Mouse (Mus musculus) limb, embryonic 12.5 days (tissue): Measurements from ENCODE around the gene E2f8. TPM values are rescaled to one million over a fixed set of nuclear protein-coding genes. Genes with fewer than 3 reads are reported as not detected.

Experiments
- ATAC-seq: fragments of 200-750 bp; cut with Nextera tagmentation; 2 replicates; pipeline ENCODE4 v1.8.0; 2017; ENCODE audit warnings: low read depth, moderate TSS enrichment; ENCODE audit not compliant: insufficient number of reproducible peaks, insufficient read depth, low FRiP score, low TSS enrichment
- H3K27ac ChIP-seq: fragments of 300-500 bp; sonication (generic); 2 replicates; pipeline ENCODE4 v1.5.1; 2016; ENCODE audit warnings: mild to moderate bottlenecking, moderate library complexity
- H3K27me3 ChIP-seq: fragments of 300-500 bp; sonication (generic); 2 replicates; pipeline ENCODE4 v1.6.1; 2016; ENCODE audit warnings: mild to moderate bottlenecking, moderate library complexity
- H3K36me3 ChIP-seq: fragments of 300-500 bp; sonication (generic); 2 replicates; pipeline ENCODE4 v1.6.1; 2016; ENCODE audit warnings: mild to moderate bottlenecking, moderate library complexity
- H3K4me1 ChIP-seq: fragments of 300-500 bp; sonication (generic); replicated peaks from 2 replicates; pipeline ENCODE4 v1.6.1; 2016
- H3K4me2 ChIP-seq: fragments of 300-500 bp; sonication (generic); 2 replicates; pipeline ENCODE4 v1.6.1; 2016; ENCODE audit warnings: mild to moderate bottlenecking, moderate library complexity
- H3K4me3 ChIP-seq: fragments of 300-500 bp; sonication (generic); replicated peaks from 2 replicates; pipeline ENCODE4 v1.5.1; 2016; ENCODE audit warnings: mild to moderate bottlenecking
- H3K9ac ChIP-seq: fragments of 300-500 bp; sonication (generic); replicated peaks from 2 replicates; pipeline ENCODE4 v1.6.1; 2016; ENCODE audit warnings: mild to moderate bottlenecking, moderate library complexity
- H3K9me3 ChIP-seq: fragments of 300-500 bp; sonication (generic); 2 replicates; pipeline ENCODE4 v1.6.1; 2016; ENCODE audit warnings: mild to moderate bottlenecking, moderate library complexity
- whole genome bisulfite sequencing: fragments of 180-500 bp; shearing (Covaris S2); methylation state at CpG from one replicate; pipeline ENCODE4 v1.1.7; 2016; 5-methylcytosine and 5-hydroxymethylcytosine counted together
- polyA plus RNA-seq: library from polyadenylated mRNA; unstranded; fragments of >200 nt; fragmentation: Nextera tagmentation; extraction: Ambion mirVana; gene quantifications from 2 replicates; pipeline ENCODE4 v1.2.1, GENCODE M21; 2016

E2f8 gene
- polyA plus RNA-seq, 1 experiment from 2014 or later: 13.7 TPM

GRCm38 (mm10) chr7:48875096-48875495 is 6.3 kb downstream of the E2f8 start:
- Histone ChIP-seq H3K9ac (no peak overlapping the region), H3K9me3 (no peaks in the 10 kb centered on the region), H3K27me3 (no peaks in the 10 kb centered on the region), H3K4me2 (no peak overlapping the region), H3K36me3 (peaks cover 76% of the 10 kb centered on the region), H3K4me3 (no peak overlapping the region), H3K27ac (no peak overlapping the region), H3K4me1 (peaks cover 19% of the 10 kb centered on the region)
- no peak for ATAC-seq
- WGBS: 89% methylated on average over 14 of the region's 14 CpGs

- no peaks in the 10 kb centered on the region for H3K27me3 ChIP-seq
- H3K4me2 ChIP-seq: no peak overlapping the region
- H3K4me3 ChIP-seq: no peak overlapping the region
- ATAC-seq: no peak
- no peaks in the 10 kb centered on the region for H3K4me1 ChIP-seq
- no peaks in the 10 kb centered on the region for H3K9me3 ChIP-seq
- no peak overlapping the region for H3K9ac ChIP-seq
- H3K27ac ChIP-seq: no peak overlapping the region
- H3K36me3 ChIP-seq: peaks cover 98% of the 10 kb centered on the region
- WGBS: 90% methylated on average over 11 of the region's 11 CpGs
Measured at GRCm38 (mm10) chr7:48871292-48871691, 10.1 kb downstream of the E2f8 start.

- WGBS: 92% methylated on average over 21 of the region's 21 CpGs
- H3K9me3 ChIP-seq: no peaks in the 10 kb centered on the region
- no peaks in the 10 kb centered on the region for H3K27me3 ChIP-seq
- H3K4me1 ChIP-seq: no peaks in the 10 kb centered on the region
- ATAC-seq: no peak
- peaks cover 99% of the 10 kb centered on the region for H3K36me3 ChIP-seq
- H3K27ac ChIP-seq: no peak overlapping the region
- H3K4me3 ChIP-seq: no peak overlapping the region
- H3K9ac ChIP-seq: no peak overlapping the region
- H3K4me2 ChIP-seq: no peak overlapping the region
Measured at GRCm38 (mm10) chr7:48870579-48871180, 10.7 kb downstream of the E2f8 start.

- peaks cover 99% of the 10 kb centered on the region for H3K36me3 ChIP-seq
- H3K27me3 ChIP-seq: no peaks in the 10 kb centered on the region
- no peak overlapping the region for H3K9ac ChIP-seq
- ATAC-seq: no peak
- no peak overlapping the region for H3K27ac ChIP-seq
- 84% methylated on average over 6 of the region's 6 CpGs for WGBS
- H3K9me3 ChIP-seq: no peaks in the 10 kb centered on the region
- no peak overlapping the region for H3K4me3 ChIP-seq
- H3K4me2 ChIP-seq: no peak overlapping the region
- H3K4me1 ChIP-seq: no peaks in the 10 kb centered on the region
Measured at GRCm38 (mm10) chr7:48870144-48870543, 11.3 kb downstream of the E2f8 start.

- H3K36me3 ChIP-seq: peaks cover 75% of the 10 kb centered on the region
- H3K9ac ChIP-seq: no peak overlapping the region
- no peaks in the 10 kb centered on the region for H3K27me3 ChIP-seq
- no peak overlapping the region for H3K27ac ChIP-seq
- no peak for ATAC-seq
- no peaks in the 10 kb centered on the region for H3K9me3 ChIP-seq
- H3K4me3 ChIP-seq: no peak overlapping the region
- 96% methylated on average over 18 of the region's 18 CpGs for WGBS
- no peaks in the 10 kb centered on the region for H3K4me1 ChIP-seq
- no peak overlapping the region for H3K4me2 ChIP-seq
Measured at GRCm38 (mm10) chr7:48867576-48867975, 13.8 kb downstream of the E2f8 start.

- no peak overlapping the region for H3K4me2 ChIP-seq
- H3K4me1 ChIP-seq: no peaks in the 10 kb centered on the region
- WGBS: 90% methylated on average over 9 of the region's 9 CpGs
- H3K9ac ChIP-seq: no peak overlapping the region
- H3K27ac ChIP-seq: no peak overlapping the region
- H3K36me3 ChIP-seq: peaks cover 48% of the 10 kb centered on the region
- no peak for ATAC-seq
- H3K4me3 ChIP-seq: no peak overlapping the region
- H3K27me3 ChIP-seq: no peaks in the 10 kb centered on the region
- H3K9me3 ChIP-seq: no peaks in the 10 kb centered on the region
Measured at GRCm38 (mm10) chr7:48864671-48865458, 16.5 kb downstream of the E2f8 start.

- no peaks in the 10 kb centered on the region for H3K9me3 ChIP-seq
- H3K4me3 ChIP-seq: no peak overlapping the region
- no peak overlapping the region for H3K4me2 ChIP-seq
- no peaks in the 10 kb centered on the region for H3K4me1 ChIP-seq
- ATAC-seq: no peak
- H3K36me3 ChIP-seq: peaks cover 42% of the 10 kb centered on the region
- H3K27ac ChIP-seq: no peak overlapping the region
- H3K9ac ChIP-seq: no peak overlapping the region
- no peaks in the 10 kb centered on the region for H3K27me3 ChIP-seq
Measured at GRCm38 (mm10) chr7:48864199-48864598, 17.2 kb downstream of the E2f8 start.

- Histone ChIP-seq H3K4me1 (no peaks in the 10 kb centered on the region), H3K4me2 (no peak overlapping the region), H3K27ac (no peak overlapping the region), H3K27me3 (no peaks in the 10 kb centered on the region), H3K4me3 (no peak overlapping the region), H3K36me3 (peaks cover 18% of the 10 kb centered on the region), H3K9me3 (no peaks in the 10 kb centered on the region), H3K9ac (no peak overlapping the region)
- WGBS: 94% methylated on average over 4 of the region's 4 CpGs
- no peak for ATAC-seq
Measured at GRCm38 (mm10) chr7:48861796-48862195, 19.6 kb downstream of the E2f8 start.

- Histone ChIP-seq H3K9me3 (no peaks in the 10 kb centered on the region), H3K4me1 (no peaks in the 10 kb centered on the region), H3K36me3 (peaks cover 9% of the 10 kb centered on the region), H3K27ac (no peak overlapping the region), H3K4me3 (no peak overlapping the region), H3K9ac (no peak overlapping the region), H3K4me2 (no peak overlapping the region), H3K27me3 (no peaks in the 10 kb centered on the region)
- WGBS: 7% methylated on average over 1 of the region's 1 CpGs
- no peak for ATAC-seq
Measured at GRCm38 (mm10) chr7:48860948-48861347, 20.4 kb downstream of the E2f8 start.

GRCm38 (mm10) chr7:48859362-48859761 is 22.0 kb downstream of the E2f8 start:
- 91% methylated on average over 4 of the region's 4 CpGs for WGBS
- H3K9me3 ChIP-seq: no peaks in the 10 kb centered on the region
- no peaks in the 10 kb centered on the region for H3K36me3 ChIP-seq
- no peak for ATAC-seq
- no peaks in the 10 kb centered on the region for H3K27me3 ChIP-seq
- H3K27ac ChIP-seq: no peak overlapping the region
- no peak overlapping the region for H3K4me2 ChIP-seq
- H3K4me3 ChIP-seq: no peak overlapping the region
- no peaks in the 10 kb centered on the region for H3K4me1 ChIP-seq
- H3K9ac ChIP-seq: no peak overlapping the region

- H3K4me3 ChIP-seq: no peak overlapping the region
- no peaks in the 10 kb centered on the region for H3K36me3 ChIP-seq
- H3K9ac ChIP-seq: no peak overlapping the region
- H3K27ac ChIP-seq: no peak overlapping the region
- no peaks in the 10 kb centered on the region for H3K4me1 ChIP-seq
- H3K9me3 ChIP-seq: no peaks in the 10 kb centered on the region
- no peak for ATAC-seq
- H3K4me2 ChIP-seq: no peak overlapping the region
- 82% methylated on average over 1 of the region's 1 CpGs for WGBS
- no peaks in the 10 kb centered on the region for H3K27me3 ChIP-seq
Measured at GRCm38 (mm10) chr7:48858257-48858656, 23.1 kb downstream of the E2f8 start.

- Histone ChIP-seq H3K9me3 (no peaks in the 10 kb centered on the region), H3K36me3 (no peaks in the 10 kb centered on the region), H3K4me3 (no peak overlapping the region), H3K27ac (no peak overlapping the region), H3K4me1 (no peaks in the 10 kb centered on the region), H3K27me3 (no peaks in the 10 kb centered on the region), H3K4me2 (no peak overlapping the region), H3K9ac (no peak overlapping the region)
- WGBS: 90% methylated on average over 3 of the region's 3 CpGs
- no peak for ATAC-seq
Measured at GRCm38 (mm10) chr7:48855461-48855860, 25.9 kb downstream of the E2f8 start.
